Mouse (Mus musculus): Measurements from ENCODE around the gene Clgn.
"Not testable (repeated sequence)": the region's sequence is repeated elsewhere in the genome, so short reads cannot be mapped to it uniquely, and the experiment has no call there.

The Clgn gene

DNA sequence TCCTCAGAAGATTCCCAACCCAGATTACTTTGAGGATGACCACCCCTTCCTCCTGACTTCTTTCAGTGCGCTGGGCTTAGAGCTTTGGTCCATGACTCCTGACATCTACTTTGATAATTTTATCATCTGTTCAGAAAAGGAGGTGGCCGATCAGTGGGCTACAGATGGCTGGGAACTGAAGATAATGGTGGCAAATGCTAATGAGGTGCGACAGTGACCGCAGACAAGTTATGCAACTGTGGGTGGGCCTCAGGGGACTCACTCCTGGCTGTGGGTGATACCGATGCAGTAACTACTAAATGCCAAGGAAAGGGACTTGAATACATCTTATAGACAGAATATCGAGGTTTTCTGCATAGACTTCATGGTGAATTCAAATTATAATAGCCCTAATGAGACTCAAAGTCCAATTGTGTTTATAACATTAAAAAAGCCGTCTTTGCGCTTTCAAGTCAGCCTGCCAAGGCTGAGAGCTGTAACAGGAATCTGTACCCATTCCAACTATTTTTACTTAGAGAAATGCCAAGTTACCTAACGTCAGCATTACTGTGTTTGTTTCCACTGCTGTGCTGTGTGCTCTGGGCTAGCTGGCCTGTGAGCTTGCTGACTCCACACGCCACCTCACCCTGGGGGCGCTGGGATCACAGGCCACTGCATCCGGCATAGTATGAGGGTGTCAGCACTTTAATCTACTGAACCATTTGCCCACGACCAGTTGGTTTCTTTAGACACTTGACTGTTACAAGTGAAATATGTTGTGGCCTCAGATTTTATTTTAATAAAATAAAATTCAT is 33.6 kb downstream of the Clgn start:
- no peak for DNase-seq (ENCODE audit: low read depth in 1 of 2, low spot score in 2 of 2)

GRCm38 (mm10) chr8:83425202-83425601 is 35.5 kb downstream of the Clgn start:
- DNase-seq (ENCODE audit: low read depth in 1 of 2, low spot score in 2 of 2), result no peak

DNA sequence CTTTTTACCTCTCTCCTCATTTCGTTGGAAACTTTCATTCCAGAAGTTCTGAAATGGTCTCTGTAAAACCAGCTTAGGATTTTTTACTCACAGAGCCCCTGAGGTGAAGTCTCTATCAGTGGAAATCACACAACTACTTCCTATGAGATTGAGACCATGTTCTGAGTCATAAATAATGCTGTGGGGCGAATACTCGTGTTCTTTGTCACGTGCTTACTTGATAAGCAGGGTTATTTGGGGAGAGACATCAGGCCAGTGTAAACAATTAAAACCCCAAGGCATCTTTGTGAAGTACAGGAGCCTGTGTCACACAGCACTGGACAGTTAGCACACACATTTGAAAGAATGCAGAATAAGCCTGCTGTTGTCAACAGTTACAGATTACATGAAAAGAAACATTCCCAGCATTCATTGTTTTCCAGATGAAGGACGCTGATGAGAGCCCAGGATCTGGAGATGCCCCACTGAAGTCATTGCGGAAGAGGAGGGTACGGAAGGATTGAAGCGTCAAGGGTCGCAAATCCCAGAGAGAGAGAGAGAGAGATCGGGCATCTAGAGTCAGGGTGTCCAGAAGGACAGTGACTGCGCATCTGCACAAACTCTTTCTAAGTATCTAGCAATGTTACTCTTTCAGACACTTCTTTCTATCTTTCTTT is 36.6 kb downstream of the Clgn start:
- DNase-seq (ENCODE audit: low read depth in 1 of 2, low spot score in 2 of 2), result no peak

DNA sequence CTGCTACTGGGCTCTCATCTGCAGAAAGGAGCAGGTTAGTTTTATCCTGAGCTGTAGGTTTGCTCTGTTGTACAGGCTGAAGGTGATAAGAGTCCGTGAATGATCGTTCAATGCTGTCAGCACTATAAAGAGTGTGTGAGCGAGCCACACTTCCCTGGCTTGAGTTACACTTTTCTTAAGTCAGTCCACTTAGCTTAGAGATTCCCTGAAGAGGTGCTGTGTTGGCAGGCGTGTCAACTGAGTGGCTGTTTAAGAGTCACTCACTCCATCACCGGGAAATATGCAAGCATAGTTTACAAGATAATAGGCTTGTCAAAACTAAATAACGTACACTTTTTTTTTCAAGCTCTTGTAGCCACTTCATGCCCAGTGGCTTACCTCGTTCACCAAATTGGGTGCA is 37.3 kb downstream of the Clgn start:
- no peak for DNase-seq (ENCODE audit: low read depth in 1 of 2, low spot score in 2 of 2)

DNA sequence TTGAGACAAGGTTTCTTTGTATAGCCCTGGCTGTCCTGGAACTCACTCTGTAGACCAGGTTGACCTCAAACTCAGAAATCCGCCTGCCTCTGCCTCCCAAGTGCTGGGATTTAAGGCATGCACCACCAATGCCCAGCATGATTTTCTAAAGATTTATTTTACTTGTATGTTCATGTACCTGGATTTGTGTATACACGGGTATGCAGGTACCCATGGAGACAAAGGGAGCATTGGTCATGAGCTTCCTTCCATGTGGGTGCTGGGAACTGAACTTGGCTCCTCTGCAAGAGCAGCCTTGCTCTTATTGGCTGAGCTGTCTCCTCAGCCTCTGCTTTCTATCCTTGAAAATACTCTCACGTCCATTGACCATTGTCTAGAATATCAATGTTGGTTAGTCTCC is 39.0 kb downstream of the Clgn start:
- DNase-seq (ENCODE audit: low read depth in 1 of 2, low spot score in 2 of 2), result not testable (repeated sequence)

DNA sequence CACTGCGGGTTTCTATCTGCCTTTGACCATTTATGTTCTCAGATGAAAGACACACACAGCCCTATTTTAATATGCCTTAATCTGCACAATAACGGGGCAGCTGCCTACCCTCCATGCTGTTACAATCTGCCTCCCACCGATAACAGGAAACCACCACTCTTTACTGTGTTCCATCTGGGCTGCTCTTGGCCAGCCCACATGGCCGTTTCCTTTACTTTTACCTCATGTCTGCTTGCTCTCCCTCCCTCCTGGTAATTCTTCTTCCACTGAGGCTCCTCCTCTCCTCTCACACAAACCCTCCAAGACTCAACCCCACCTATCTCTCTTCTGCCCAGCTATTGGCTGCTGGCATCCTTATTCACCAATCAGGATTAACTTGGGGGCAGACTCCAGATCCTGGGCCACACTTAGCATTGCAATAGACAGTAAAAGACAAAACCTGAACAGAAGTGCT is 39.4 kb downstream of the Clgn start:
- no peak for DNase-seq (ENCODE audit: low read depth in 1 of 2, low spot score in 2 of 2)

GRCm38 (mm10) chr8:83437077-83437476 is 47.4 kb downstream of the Clgn start:
- DNase-seq (ENCODE audit: low read depth in 1 of 2, low spot score in 2 of 2), result no peak

DNA sequence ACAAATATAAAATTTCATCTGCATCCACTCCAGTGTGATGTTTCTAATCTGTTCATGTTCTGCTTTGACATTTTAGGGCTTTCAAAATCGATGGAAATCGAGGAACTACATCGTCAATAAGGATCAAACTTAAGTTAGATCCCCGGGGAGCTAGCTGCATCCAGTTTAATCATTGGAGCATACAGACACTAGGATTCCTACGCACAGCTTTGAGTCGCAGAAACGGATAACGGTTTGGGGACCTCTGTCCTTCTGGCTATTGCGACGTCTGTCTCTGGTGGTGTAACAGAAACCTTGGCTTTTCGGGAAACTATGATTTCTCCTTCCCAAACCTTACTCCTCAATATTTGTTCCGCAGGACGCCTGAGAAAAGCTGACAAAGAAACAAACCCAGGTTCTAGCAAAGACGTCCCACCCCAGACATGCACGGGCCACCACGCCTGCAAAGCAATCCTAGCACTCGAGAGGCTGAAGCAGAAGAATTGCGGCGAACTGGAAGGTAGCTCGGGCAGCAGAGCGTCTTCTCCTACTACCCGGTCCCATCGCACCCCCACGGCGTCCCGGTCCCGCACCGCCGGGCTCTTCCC is 52.1 kb downstream of the Clgn start:
- DNase-seq (ENCODE audit: low read depth in 1 of 2, low spot score in 2 of 2), result no peak

GRCm38 (mm10) chr8:83442243-83443051 is 52.8 kb downstream of the Clgn start:
- DNase-seq (ENCODE audit: low read depth in 1 of 2, low spot score in 2 of 2), result peak; percentile 80 to 85

GRCm38 (mm10) chr8:83443052-83443400 is 53.4 kb downstream of the Clgn start:
- DNase-seq (ENCODE audit: low read depth in 1 of 2, low spot score in 2 of 2), result no peak

GRCm38 (mm10) chr8:83449960-83450359 is 60.3 kb downstream of the Clgn start:
- DNase-seq (ENCODE audit: low read depth in 1 of 2, low spot score in 2 of 2), result no peak

- DNase-seq (ENCODE audit: low read depth in 1 of 2, low spot score in 2 of 2), result no peak
Measured at GRCm38 (mm10) chr8:83451056-83451455, 61.4 kb downstream of the Clgn start.

GRCm38 (mm10) chr8:83457121-83457520 is 67.5 kb downstream of the Clgn start:
- DNase-seq (ENCODE audit: low read depth in 1 of 2, low spot score in 2 of 2), result no peak

DNA sequence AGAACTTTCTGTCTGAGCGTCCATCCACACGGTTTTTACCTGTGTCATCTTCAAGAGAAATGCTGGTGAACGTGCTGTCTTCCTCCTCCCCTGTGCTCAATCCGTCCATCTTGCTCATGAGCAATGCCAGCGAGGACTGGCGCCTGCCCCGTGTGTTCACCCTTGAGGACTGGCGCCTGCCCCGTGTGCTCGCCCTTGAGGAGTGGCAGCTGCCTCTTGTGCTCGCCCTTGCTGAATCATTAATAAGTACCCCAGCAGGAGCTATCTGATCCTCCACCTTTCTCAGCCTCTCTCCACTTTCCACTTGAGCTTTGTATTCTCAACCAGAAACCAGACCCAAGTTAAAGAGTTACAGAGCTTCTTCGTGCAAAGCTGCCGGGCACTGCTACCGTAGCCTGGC is 68.6 kb downstream of the Clgn start, which contains the start of gene Scoc:
Gene Scoc (minus strand): TSS at position 170 of the 400 bp plus-strand sequence.
- DNase-seq (ENCODE audit: low read depth in 1 of 2, low spot score in 2 of 2), result no peak

DNA sequence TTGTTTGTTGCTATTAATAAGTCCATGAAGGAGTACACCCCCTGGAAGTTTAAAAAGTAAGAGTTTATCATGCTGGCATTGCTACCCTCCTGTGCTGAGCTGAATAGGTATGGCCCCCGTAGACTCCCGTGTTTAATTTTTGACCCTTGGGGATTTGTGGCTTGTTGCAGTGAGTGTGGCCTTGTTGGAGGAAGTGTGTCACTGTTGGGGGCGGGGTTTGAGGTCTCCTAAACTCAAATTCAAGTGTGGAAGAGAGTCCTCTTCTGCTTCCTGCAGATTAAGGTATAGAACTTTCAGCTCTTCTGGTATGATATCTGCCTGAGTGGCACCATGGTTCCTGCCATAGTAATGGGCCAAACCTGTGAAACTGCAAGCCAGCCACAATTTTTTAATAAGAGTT is 69.9 kb downstream of the Clgn start:
- no peak for DNase-seq (ENCODE audit: low read depth in 1 of 2, low spot score in 2 of 2)

Data from monocyte, adult 2 months (primary cell).